Mouse (Mus musculus) embryonic fibroblast, embryonic 13.5 days (primary cell): ENCODE measurements around the gene Orm2.

ENCODE experiments used
- CTCF ChIP-seq: IDR thresholded peaks from 2 replicates; pipeline ENCODE4 v1.5.1; 2011; ENCODE audit warnings: mild to moderate bottlenecking, control low read depth, low read length, moderate library complexity, borderline replicate concordance; ENCODE audit not compliant: insufficient read depth
- POLR2A ChIP-seq: IDR thresholded peaks from 2 replicates; pipeline ENCODE4 v1.6.1; 2011; ENCODE audit warnings: low read depth, mild to moderate bottlenecking, control low read depth, low read length, moderate library complexity

- no peak for TF ChIP-seq POLR2A
- no peak for TF ChIP-seq CTCF
These were observed 29.1 kb downstream of the Orm2 start for GRCm38 (mm10) chr4:63391322-63391721.
